Mouse (Mus musculus): ENCODE results near the gene Kmo. TPM values are rescaled to one million over a fixed set of nuclear protein-coding genes. Genes with fewer than 3 reads are reported as not detected.

The Kmo gene
- polyA plus RNA-seq (2014; fragmentation: Illumina TruSeq; extraction: RNeasy Lipid Tissue Mini Kit (QIAGEN cat#74804); ENCODE audit: low replicate concordance) = 6.6 TPM

DNA sequence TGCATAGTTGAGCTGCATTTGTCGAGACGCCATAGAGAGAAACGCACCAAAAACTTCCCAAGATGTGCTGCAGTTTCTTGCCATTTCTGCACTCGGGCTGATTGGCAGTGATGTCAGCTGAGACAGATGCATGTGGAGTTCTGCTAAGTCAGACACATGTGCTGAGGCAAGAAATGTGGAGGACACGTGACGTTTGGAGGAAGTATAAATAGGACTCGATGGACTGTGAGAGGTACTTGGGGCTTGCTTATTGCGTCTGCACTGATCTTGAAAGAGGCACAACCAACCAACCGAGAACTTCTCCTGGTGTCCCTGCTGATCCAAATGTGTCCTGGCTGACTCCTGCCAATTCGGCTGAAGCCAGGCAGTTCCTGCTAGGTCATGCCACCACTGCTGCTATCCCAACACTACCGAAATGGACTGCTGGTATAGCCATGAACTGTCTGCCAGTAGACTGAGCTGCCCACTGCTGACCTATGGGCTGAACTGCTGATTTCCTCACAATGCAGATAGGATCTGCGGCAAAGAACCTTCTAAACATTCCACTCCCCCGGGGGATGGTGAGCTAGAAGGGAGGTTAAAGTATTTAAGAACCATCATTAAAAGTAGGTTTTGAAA is at the start of gene Kmo:
TSS of gene Kmo (plus strand) at position 568 of the 618 bp plus-strand sequence.

GRCm38 (mm10) chr1:175625257-175625879 is 5.2 kb downstream of the Kmo start, which contains the start of gene Fh1:
TSS of gene Fh1 (minus strand) at chr1:175625635.

DNA sequence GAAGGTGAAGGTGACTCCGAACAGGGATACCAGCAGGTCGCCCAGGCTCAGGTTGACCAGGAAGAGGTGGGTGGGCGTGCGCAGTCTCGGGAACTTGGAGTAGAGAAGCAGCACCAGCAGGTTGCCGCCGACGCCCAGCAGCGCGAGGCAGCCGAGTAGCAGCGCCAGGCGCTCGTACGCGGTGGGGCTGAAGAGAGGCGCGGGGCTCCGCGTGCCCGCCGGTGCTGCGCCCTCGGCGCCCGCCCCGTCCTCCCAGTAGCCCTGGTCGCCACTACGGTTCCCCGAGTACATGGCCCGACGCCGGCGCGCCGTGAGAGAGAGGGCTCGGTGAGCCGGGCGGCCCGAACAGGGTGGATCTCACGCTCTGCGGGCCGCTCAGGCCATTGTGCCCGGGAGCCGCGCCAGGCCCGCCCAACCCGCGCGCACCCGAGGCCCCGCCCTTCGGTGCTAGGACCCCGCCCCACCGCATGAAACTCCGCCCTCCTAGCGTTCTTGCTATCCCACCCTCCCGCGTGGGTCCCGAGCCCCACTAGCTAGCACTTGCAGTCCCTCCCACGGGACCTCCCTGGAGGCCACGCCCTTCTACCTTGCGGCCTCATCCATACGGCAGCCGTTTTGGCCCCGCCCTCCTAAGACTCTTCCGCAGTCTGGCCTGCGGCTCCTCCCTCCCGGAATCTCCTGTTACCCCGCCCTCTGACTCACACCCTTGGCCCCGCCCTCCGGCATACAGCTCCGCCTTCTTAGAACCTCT is 72.2 kb downstream of the Kmo start, which contains the start of the genes Opn3 and Chml:
TSS of gene Opn3 (minus strand) at position 531 of the 751 bp plus-strand sequence.
TSS of gene Chml (minus strand) at position 656 of the 751 bp plus-strand sequence.

GRCm38 (mm10) chr1:175698293-175698692 is 78.1 kb downstream of the Kmo start, which contains the start of gene Wdr64:
TSS of gene Wdr64 (plus strand) at chr1:175698593.

Other genes with a start within 250 kb of the Kmo start
- gene Rgs7, start 127.9 kb upstream of the Kmo start, polyA plus RNA-seq (2014; fragmentation: Illumina TruSeq; extraction: RNeasy Lipid Tissue Mini Kit (QIAGEN cat#74804); ENCODE audit: low replicate concordance) = 1.1 TPM
- 226 TPM for gene Fh1, start 5.3 kb downstream of the Kmo start, polyA plus RNA-seq (2014; fragmentation: Illumina TruSeq; extraction: RNeasy Lipid Tissue Mini Kit (QIAGEN cat#74804); ENCODE audit: low replicate concordance)
- gene Opn3, start 72.4 kb downstream of the Kmo start, polyA plus RNA-seq (2014; fragmentation: Illumina TruSeq; extraction: RNeasy Lipid Tissue Mini Kit (QIAGEN cat#74804); ENCODE audit: low replicate concordance) = 5.5 TPM
- gene Chml, start 72.5 kb downstream of the Kmo start, polyA plus RNA-seq (2014; fragmentation: Illumina TruSeq; extraction: RNeasy Lipid Tissue Mini Kit (QIAGEN cat#74804); ENCODE audit: low replicate concordance) = 38.4 TPM
- not detected for gene Wdr64, start 78.2 kb downstream of the Kmo start, polyA plus RNA-seq (2014; fragmentation: Illumina TruSeq; extraction: RNeasy Lipid Tissue Mini Kit (QIAGEN cat#74804); ENCODE audit: low replicate concordance)